Mouse (Mus musculus): ENCODE results near the gene Gstcd.

Gene Gstcd

GRCm38 (mm10) chr3:133091664-133092273 is at the start of gene Gstcd, which contains the start of gene Ints12:
TSS of gene Gstcd (minus strand) at chr3:133092033.
TSS of gene Ints12 (plus strand) at chr3:133091840.
- peak; percentile 88 for DNase-seq

- no peak for DNase-seq
Measured at GRCm38 (mm10) chr3:133132611-133133010, 40.8 kb upstream of the Gstcd start.

GRCm38 (mm10) chr3:133131372-133131771 is 39.5 kb upstream of the Gstcd start:
- DNase-seq = no peak

GRCm38 (mm10) chr3:133113281-133113680 is 21.4 kb upstream of the Gstcd start:
- no peak for DNase-seq

- DNase-seq = no peak
Measured at GRCm38 (mm10) chr3:133111741-133112140, 19.9 kb upstream of the Gstcd start.

- no peak for DNase-seq
Measured at GRCm38 (mm10) chr3:133109844-133110243, 18.0 kb upstream of the Gstcd start.

GRCm38 (mm10) chr3:133108731-133109130 is 16.9 kb upstream of the Gstcd start:
- no peak for DNase-seq

GRCm38 (mm10) chr3:133104436-133104835 is 12.6 kb upstream of the Gstcd start:
- DNase-seq = no peak

GRCm38 (mm10) chr3:133103768-133104167 is 11.9 kb upstream of the Gstcd start:
- DNase-seq = no peak

GRCm38 (mm10) chr3:133098909-133099308 is 7.1 kb upstream of the Gstcd start:
- DNase-seq = no peak

GRCm38 (mm10) chr3:133098336-133098735 is 6.5 kb upstream of the Gstcd start:
- no peak for DNase-seq

GRCm38 (mm10) chr3:133097936-133098335 is 6.1 kb upstream of the Gstcd start:
- no peak for DNase-seq

GRCm38 (mm10) chr3:133094305-133094704 is 2.5 kb upstream of the Gstcd start:
- no peak for DNase-seq

- DNase-seq = no peak
Measured at GRCm38 (mm10) chr3:133092936-133093335, 1.1 kb upstream of the Gstcd start.

GRCm38 (mm10) chr3:133092274-133092853 is 531 bp upstream of the Gstcd start:
- no peak for DNase-seq

- DNase-seq = no peak
Measured at GRCm38 (mm10) chr3:133091121-133091663, 641 bp downstream of the Gstcd start.

GRCm38 (mm10) chr3:133090247-133091120 is 1.3 kb downstream of the Gstcd start:
- no peak for DNase-seq

GRCm38 (mm10) chr3:133085858-133086257 is 6.0 kb downstream of the Gstcd start:
- DNase-seq = no peak

GRCm38 (mm10) chr3:133082736-133083135 is 9.1 kb downstream of the Gstcd start:
- DNase-seq = no peak

GRCm38 (mm10) chr3:133075560-133075959 is 16.3 kb downstream of the Gstcd start:
- no peak for DNase-seq

- DNase-seq = no peak
Measured at GRCm38 (mm10) chr3:133052068-133052467, 39.8 kb downstream of the Gstcd start.

- no peak for DNase-seq
Measured at GRCm38 (mm10) chr3:133033145-133033755, 58.6 kb downstream of the Gstcd start.

GRCm38 (mm10) chr3:133026977-133027376 is 64.9 kb downstream of the Gstcd start:
- DNase-seq = no peak
